ENCODE assay signal across 14 mouse cellular contexts in genomic region chrX:8921813-8922607, GRCm38 (mm10). TPM values are rescaled to one million over a fixed set of nuclear protein-coding genes. Genes with fewer than 3 reads are reported as not detected.
DNase-seq lines count a peak whose midpoint lies in the region; ATAC-seq and TF ChIP-seq lines count a peak whose summit lies in the region.
"Had no signal": no experiment of that assay in that cellular context is flagged by ENCODE, and none has a peak within 500 bp of the region (broad histone marks: within the 10 kb centered on the region; RNA-seq: fewer than 3 reads in every experiment).

No protein-coding gene starts in this region.

- H3K36me3 ChIP-seq in forebrain, embryonic 15.5 days, result no peaks in the 10 kb centered on the region
- H3K36me3 ChIP-seq in forebrain, embryonic 14.5 days (ENCODE audit: control insufficient read depth, insufficient read depth, low read length), result no peaks in the 10 kb centered on the region
- H3K36me3 ChIP-seq in MEL (ENCODE audit: control insufficient read depth in 1 of 2, insufficient read depth in 2 of 2, low read length in 2 of 2), result no peaks in the 10 kb centered on the region
- H3K36me3 ChIP-seq: G1E had no signal

- no peak overlapping the region for H3K4me2 ChIP-seq in forebrain, embryonic 15.5 days (replicated peaks)
- no peak overlapping the region for H3K4me2 ChIP-seq in forebrain, embryonic 14.5 days (ENCODE audit: low read length)

- no peak overlapping the region for H3K9ac ChIP-seq in forebrain, embryonic 15.5 days (replicated peaks)
- no peak overlapping the region for H3K9ac ChIP-seq in forebrain, embryonic 14.5 days (ENCODE audit: low read length)
- no peak overlapping the region for H3K9ac ChIP-seq in MEL (ENCODE audit: control insufficient read depth, low read depth, low read length, poor library complexity, severe bottlenecking)

- peak; percentile 23; the same call in 1 of the 2 replicates for ATAC-seq in forebrain, embryonic 15.5 days (replicated peaks)
- no peak for ATAC-seq in forebrain, embryonic 14.5 days
- ATAC-seq: forebrain, embryonic 16.5 days had no signal

- H3K79me2 ChIP-seq in MEL (ENCODE audit: control insufficient read depth, insufficient read depth, low read length, poor library complexity), result no peaks in the 10 kb centered on the region

- WGBS in forebrain, embryonic 15.5 days, result 56% methylated on average over 9 of the region's 9 CpGs
- WGBS in forebrain, embryonic 14.5 days, result 58% methylated on average over 9 of the region's 9 CpGs

- no peak for DNase-seq in forebrain, embryonic 14.5 days (ENCODE audit: low spot score)
- peak; percentile 13 for DNase-seq in left cerebral cortex, postnatal 4 days
- no peak for DNase-seq in left cerebral cortex, adult 11 months (ENCODE audit: low spot score)
- no peak for DNase-seq in MEL (ENCODE audit: low read depth, low spot score)
- DNase-seq in layer of hippocampus, postnatal 10 days (ENCODE audit: low spot score in 2 of 2), result peak; percentile 26 to 29
- DNase-seq in urinary bladder, postnatal 36 days (ENCODE audit: low spot score in 2 of 2), result no peak
- DNase-seq in natural killer cell, adult 2 months (ENCODE audit: low spot score in 2 of 2), result no peak
- DNase-seq: cerebellum, adult 11-12 months; spleen, adult 18-20 months had no signal

- no peak for TF ChIP-seq POLR2A in MEL (IDR thresholded peaks at IDR 0.05; ENCODE audit: control insufficient read depth in 1 of 2, insufficient read depth in 1 of 2, low read depth in 1 of 2, low read length in 2 of 2, poor library complexity in 1 of 2)

- H3K27ac ChIP-seq in forebrain, embryonic 15.5 days (replicated peaks), result no peak overlapping the region
- no peak overlapping the region for H3K27ac ChIP-seq in forebrain, embryonic 14.5 days (ENCODE audit: low read depth, low read length)
- H3K27ac ChIP-seq in MEL (ENCODE audit: control insufficient read depth, low read depth, low read length), result no peak overlapping the region

- peak in 2 of 3 experiments; percentile 25 to 35; a peak in 4 of 6 replicates for TF ChIP-seq CTCF in MEL (IDR thresholded peaks at IDR 0.05 in 2 of 3, conservative IDR thresholded peaks at IDR 0.05 in 1 of 3; ENCODE audit: control insufficient read depth in 1 of 3, insufficient read depth in 1 of 3, low read depth in 2 of 3, low read length in 3 of 3, poor library complexity in 1 of 3, severe bottlenecking in 1 of 3)

- H3K4me3 ChIP-seq in forebrain, embryonic 15.5 days, result no peak overlapping the region
- H3K4me3 ChIP-seq in forebrain, embryonic 14.5 days (ENCODE audit: low read depth, low read length), result no peak overlapping the region
- H3K4me3 ChIP-seq in MEL (ENCODE audit: control insufficient read depth in 1 of 2, insufficient read depth in 1 of 2, low read depth in 2 of 2, low read length in 2 of 2), result no peak overlapping the region

- no peak for TF ChIP-seq RAD21 in MEL (IDR thresholded peaks at IDR 0.05; ENCODE audit: low read depth, low read length)

- H3K27me3 ChIP-seq in forebrain, embryonic 15.5 days, result no peaks in the 10 kb centered on the region
- no peaks in the 10 kb centered on the region for H3K27me3 ChIP-seq in forebrain, embryonic 14.5 days (replicated peaks; ENCODE audit: control insufficient read depth, insufficient read depth, low read length)
- H3K27me3 ChIP-seq in MEL (ENCODE audit: control insufficient read depth in 1 of 2, insufficient read depth in 2 of 2, low read length in 2 of 2), result no peaks in the 10 kb centered on the region

- H3K4me1 ChIP-seq in forebrain, embryonic 15.5 days, result no peaks in the 10 kb centered on the region
- no peaks in the 10 kb centered on the region for H3K4me1 ChIP-seq in forebrain, embryonic 14.5 days (ENCODE audit: control insufficient read depth, insufficient read depth, low read length)
- no peaks in the 10 kb centered on the region for H3K4me1 ChIP-seq in MEL (ENCODE audit: control insufficient read depth in 1 of 2, insufficient read depth in 2 of 2, low read length in 2 of 2)

- H3K9me3 ChIP-seq in forebrain, embryonic 15.5 days, result no peaks in the 10 kb centered on the region
- no peaks in the 10 kb centered on the region for H3K9me3 ChIP-seq in forebrain, embryonic 14.5 days (replicated peaks; ENCODE audit: control insufficient read depth, low read length)
- H3K9me3 ChIP-seq in MEL (replicated peaks; ENCODE audit: insufficient read depth, low read length), result no peaks in the 10 kb centered on the region
- H3K9me3 ChIP-seq: G1E had no signal

- intact Hi-C loops in left cerebral cortex, postnatal 4 days (cut with DNase I), result no loop called here

- TF ChIP-seq EP300 in MEL (IDR thresholded peaks at IDR 0.05; ENCODE audit: low read depth in 1 of 2, low read length in 2 of 2), result no peak

TF ChIP-seq in MEL, 35 proteins besides CTCF, POLR2A, EP300 and RAD21:
- TF ChIP-seq KAT2A (conservative IDR thresholded peaks at IDR 0.05; ENCODE audit: low read depth, low read length) (no peak), SMC3 (IDR thresholded peaks at IDR 0.05; ENCODE audit: low read depth, low read length) (0 out of 2 replicates have a peak, but pooled peaks have one; percentile 10)

RNA-seq across cellular contexts. Expression of gene B630019K06Rik, which starts 29.8 kb away (rescaled TPM):
- polyA plus RNA-seq in forebrain, embryonic 15.5 days (2015; fragmentation: Nextera tagmentation; extraction: Ambion mirVana), result 12.3 and 14.0 TPM in 2 replicates
- 15.2 and 15.6 TPM in 2 replicates for polyA plus RNA-seq in forebrain, embryonic 14.5 days (2014; fragmentation: Nextera tagmentation; extraction: Ambion mirVana)
- 10 to 100 TPM; 26.3 to 27.1 TPM for total RNA-seq in left cerebral cortex, postnatal 4 days (2021)
- not detected in 2 replicates for total RNA-seq in MEL (2012; rRNA removed)
- under 1 TPM in 1 of 2 experiments, not detected in 1; 0.03 TPM for polyA plus RNA-seq in MEL (2012; ENCODE audit: insufficient read depth in 1 of 2, insufficient read length in 2 of 2, low read depth in 1 of 2, low replicate concordance in 2 of 2, missing spikeins in 1 of 2)
- 10 to 100 TPM; 24.0 to 26.4 TPM for total RNA-seq in layer of hippocampus, postnatal 10 days (2021)

RNA-seq across cellular contexts. Expression of gene Fthl17b, which starts 40.8 kb away (rescaled TPM):
- not detected in 2 replicates for polyA plus RNA-seq in forebrain, embryonic 15.5 days (2015; fragmentation: Nextera tagmentation; extraction: Ambion mirVana)
- not detected in 2 replicates for polyA plus RNA-seq in forebrain, embryonic 14.5 days (2014; fragmentation: Nextera tagmentation; extraction: Ambion mirVana)
- not detected for total RNA-seq in left cerebral cortex, postnatal 4 days (2021)
- not detected in 2 replicates for total RNA-seq in MEL (2012; rRNA removed)
- not detected for polyA plus RNA-seq in MEL (2012; ENCODE audit: insufficient read depth in 1 of 2, insufficient read length in 2 of 2, low read depth in 1 of 2, low replicate concordance in 2 of 2, missing spikeins in 1 of 2)
- total RNA-seq in layer of hippocampus, postnatal 10 days (2021), result not detected
- total RNA-seq: G1E; hematopoietic stem cell, adult 5-6 weeks had no signal
- polyA plus RNA-seq: forebrain, embryonic 16.5 days; G1E; limb, embryonic 11.5 days had no signal

RNA-seq across cellular contexts. Expression of gene Gm5751, which starts 48.0 kb away (rescaled TPM):
- not detected in 2 replicates for polyA plus RNA-seq in forebrain, embryonic 15.5 days (2015; fragmentation: Nextera tagmentation; extraction: Ambion mirVana)
- not detected in 2 replicates for polyA plus RNA-seq in forebrain, embryonic 14.5 days (2014; fragmentation: Nextera tagmentation; extraction: Ambion mirVana)
- not detected for total RNA-seq in left cerebral cortex, postnatal 4 days (2021)
- 1.3 and 2.0 TPM in 2 replicates for total RNA-seq in MEL (2012; rRNA removed)
- polyA plus RNA-seq in MEL (2012; ENCODE audit: insufficient read depth in 1 of 2, insufficient read length in 2 of 2, low read depth in 1 of 2, low replicate concordance in 2 of 2, missing spikeins in 1 of 2), result 1 to 10 TPM in 1 of 2 experiments, not detected in 1; 2.1 TPM
- total RNA-seq in layer of hippocampus, postnatal 10 days (2021), result not detected
- total RNA-seq: hematopoietic stem cell, adult 5-6 weeks had no signal
- polyA plus RNA-seq: forebrain, embryonic 16.5 days; limb, embryonic 11.5 days had no signal

RNA-seq across cellular contexts. Expression of gene Fthl17c, which starts 54.3 kb away (rescaled TPM):
- not detected in 2 replicates for polyA plus RNA-seq in forebrain, embryonic 15.5 days (2015; fragmentation: Nextera tagmentation; extraction: Ambion mirVana)
- not detected in 2 replicates for polyA plus RNA-seq in forebrain, embryonic 14.5 days (2014; fragmentation: Nextera tagmentation; extraction: Ambion mirVana)
- not detected for total RNA-seq in left cerebral cortex, postnatal 4 days (2021)
- total RNA-seq in MEL (2012; rRNA removed), result not detected in 2 replicates
- polyA plus RNA-seq in MEL (2012; ENCODE audit: insufficient read depth in 1 of 2, insufficient read length in 2 of 2, low read depth in 1 of 2, low replicate concordance in 2 of 2, missing spikeins in 1 of 2), result not detected
- not detected for total RNA-seq in layer of hippocampus, postnatal 10 days (2021)
- total RNA-seq: G1E; hematopoietic stem cell, adult 5-6 weeks had no signal
- polyA plus RNA-seq: forebrain, embryonic 16.5 days; G1E; limb, embryonic 11.5 days had no signal

Comparison
In these comparisons a context has a peak if more than half of its experiments do, and no peak if none do; other contexts are left out.
1. DNase-seq: peak in left cerebral cortex, postnatal 4 days (single experiment) and layer of hippocampus, postnatal 10 days (2 of 2); none in forebrain, embryonic 14.5 days (single experiment), left cerebral cortex, adult 11 months (single experiment), MEL (single experiment), urinary bladder, postnatal 36 days (0 of 2) and natural killer cell, adult 2 months (0 of 2).
2. RNA of gene B630019K06Rik, which starts 29.8 kb away (total RNA-seq): 26.3 to 27.1 TPM in left cerebral cortex, postnatal 4 days and 24.0 to 26.4 TPM in layer of hippocampus, postnatal 10 days; not detected in MEL; every median in the first group is over 10 times any median in the second.